Mouse (Mus musculus): ENCODE measurements around the gene Pla2g1b.

The Pla2g1b gene

GRCm38 (mm10) chr5:115522531-115522930 is 56.5 kb downstream of the Pla2g1b start:
- no peak for DNase-seq (ENCODE audit: low spot score in 2 of 2)

DNA sequence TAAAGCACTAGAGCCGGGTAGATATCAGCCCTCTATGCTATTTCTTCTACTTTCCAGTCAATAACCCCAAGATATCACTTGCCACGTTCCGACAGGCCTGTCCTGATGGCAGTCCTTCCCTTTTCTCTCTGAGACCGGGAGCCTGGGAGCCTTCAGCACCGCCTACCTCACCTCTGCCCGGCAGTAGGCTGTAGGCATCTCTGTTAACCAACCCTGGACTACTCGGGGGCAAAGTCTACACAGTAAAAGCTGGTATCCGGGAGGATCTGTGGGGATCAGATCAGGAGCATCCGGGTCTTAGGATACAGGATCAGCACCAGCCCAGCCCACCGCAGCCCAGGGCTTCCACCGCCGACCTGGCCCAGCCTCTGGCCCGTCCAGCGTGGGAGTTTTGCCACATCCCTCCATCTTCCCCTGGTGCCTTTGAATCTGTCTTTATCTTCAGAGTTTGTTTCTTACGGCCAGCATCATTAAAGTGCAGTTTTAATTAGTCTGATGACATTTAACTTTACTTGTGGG is 57.0 kb downstream of the Pla2g1b start:
- DNase-seq (ENCODE audit: low spot score in 2 of 2): no peak

DNA sequence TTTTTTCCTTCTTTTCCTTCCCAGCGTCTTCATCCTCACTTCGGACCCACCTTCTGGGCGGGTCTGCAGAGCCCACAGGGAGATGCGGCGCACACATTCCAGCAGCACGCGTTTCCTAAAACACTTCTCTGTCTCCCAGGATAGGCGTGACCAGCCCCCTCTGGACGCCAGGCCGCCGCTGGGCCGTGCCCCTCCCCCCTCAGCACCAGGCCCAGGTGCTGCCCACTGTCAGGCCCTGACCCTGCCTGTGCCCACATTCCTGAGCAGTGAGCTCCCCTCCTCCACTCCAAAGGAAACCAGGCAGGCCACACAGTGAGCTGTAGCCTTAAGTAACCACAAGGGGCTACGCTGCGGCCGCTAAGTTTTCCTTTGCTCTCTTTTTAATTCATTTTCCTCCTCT is 57.9 kb downstream of the Pla2g1b start:
- DNase-seq (ENCODE audit: low spot score in 2 of 2): no peak
